Comparison of ENCODE assay signal across 12 mouse cellular contexts in genomic region chr7:126086321-126086741, GRCm38 (mm10). TPM values are rescaled to one million over a fixed set of nuclear protein-coding genes. Genes with fewer than 3 reads are reported as not detected.
DNase-seq lines count a peak whose midpoint lies in the region; ATAC-seq and TF ChIP-seq lines count a peak whose summit lies in the region.
"Had no signal": no experiment of that assay in that cellular context is flagged by ENCODE, and none has a peak within 500 bp of the region (broad histone marks: within the 10 kb centered on the region; RNA-seq: fewer than 3 reads in every experiment).

No protein-coding gene starts in this region.

- TF ChIP-seq CTCF in heart, adult 2 months (IDR thresholded peaks at IDR 0.05) = no peak
- no peak for TF ChIP-seq CTCF in stomach, postnatal 0 days (IDR thresholded peaks at IDR 0.05; ENCODE audit: low read depth)

- 0 out of 2 replicates have a peak overlapping the region, but pooled peaks have one; percentile 9 for H3K4me3 ChIP-seq in heart, embryonic 16.5 days (ENCODE audit: low read length)
- no peak overlapping the region for H3K4me3 ChIP-seq in heart, adult 2 months
- H3K4me3 ChIP-seq in midbrain, embryonic 13.5 days (replicated peaks) = no peak overlapping the region
- no peak overlapping the region for H3K4me3 ChIP-seq in midbrain, embryonic 16.5 days (ENCODE audit: low read depth, low read length)
- H3K4me3 ChIP-seq in intestine, embryonic 16.5 days (ENCODE audit: low read length) = no peak overlapping the region
- no peak overlapping the region for H3K4me3 ChIP-seq in stomach, postnatal 0 days (ENCODE audit: low read depth, low read length)
- H3K4me3 ChIP-seq: neural tube, embryonic 12.5 days had no signal

- H3K4me1 ChIP-seq in heart, embryonic 16.5 days (ENCODE audit: control insufficient read depth, insufficient read depth, low read length) = peaks cover 41% of the 10 kb centered on the region
- 0 out of 2 replicates have a peak, but pooled peaks cover 1% of the 10 kb centered on the region for H3K4me1 ChIP-seq in heart, adult 2 months (ENCODE audit: control insufficient read depth, insufficient read depth, low read length)
- H3K4me1 ChIP-seq in midbrain, embryonic 13.5 days (replicated peaks) = peaks cover 50% of the 10 kb centered on the region
- H3K4me1 ChIP-seq in midbrain, embryonic 16.5 days (ENCODE audit: control insufficient read depth, insufficient read depth, low read length) = peaks cover 23% of the 10 kb centered on the region
- peaks cover 22% of the 10 kb centered on the region for H3K4me1 ChIP-seq in intestine, embryonic 16.5 days (ENCODE audit: control insufficient read depth, insufficient read depth, low read length)
- no peaks in the 10 kb centered on the region for H3K4me1 ChIP-seq in stomach, postnatal 0 days (replicated peaks; ENCODE audit: control insufficient read depth, insufficient read depth)

- peak overlapping the region; percentile 33; the same call in 1 of the 2 replicates for H3K4me2 ChIP-seq in heart, embryonic 16.5 days (ENCODE audit: low read depth, low read length)
- H3K4me2 ChIP-seq in midbrain, embryonic 13.5 days (replicated peaks) = 0 out of 2 replicates have a peak overlapping the region, but pooled peaks have one; percentile 3
- H3K4me2 ChIP-seq in midbrain, embryonic 16.5 days (ENCODE audit: low read length) = no peak overlapping the region
- no peak overlapping the region for H3K4me2 ChIP-seq in intestine, embryonic 16.5 days (ENCODE audit: low read depth, low read length)
- no peak overlapping the region; the same call in 1 of the 2 replicates for H3K4me2 ChIP-seq in stomach, postnatal 0 days (replicated peaks; ENCODE audit: low read depth)
- H3K4me2 ChIP-seq: neural tube, embryonic 12.5 days had no signal

- TF ChIP-seq EP300 in heart, adult 2 months (IDR thresholded peaks at IDR 0.05; ENCODE audit: insufficient read depth, low read depth, low read length) = no peak
- TF ChIP-seq EP300 in stomach, postnatal 0 days (optimal IDR thresholded peaks at IDR 0.05) = no peak

- H3K9ac ChIP-seq in heart, embryonic 16.5 days (ENCODE audit: low read length) = no peak overlapping the region
- no peak overlapping the region for H3K9ac ChIP-seq in heart, adult 2 months (ENCODE audit: low read depth, low read length)
- 0 out of 2 replicates have a peak overlapping the region, but pooled peaks have one; percentile 6 for H3K9ac ChIP-seq in midbrain, embryonic 13.5 days (replicated peaks)
- H3K9ac ChIP-seq in midbrain, embryonic 16.5 days (ENCODE audit: low read depth, low read length) = no peak overlapping the region
- H3K9ac ChIP-seq in intestine, embryonic 16.5 days (ENCODE audit: low read depth, low read length) = no peak overlapping the region
- no peak overlapping the region for H3K9ac ChIP-seq in stomach, postnatal 0 days (ENCODE audit: low read length)
- H3K9ac ChIP-seq: neural tube, embryonic 12.5 days had no signal

- H3K79me2 ChIP-seq in heart, adult 2 months (replicated peaks; ENCODE audit: control insufficient read depth, insufficient read depth, low read length) = no peaks in the 10 kb centered on the region

- intact Hi-C loops in heart, adult 2 months (cut with DNase I) = loop anchor here (5.0 to 10.0 kb wide), 2 partner anchors 152 to 409 kb away; no protein-coding TSS in a partner anchor

- 27% methylated on average over 6 of the region's 6 CpGs for WGBS in heart, embryonic 16.5 days
- 31% methylated on average over 6 of the region's 6 CpGs for WGBS in heart, adult 2 months
- WGBS in midbrain, embryonic 13.5 days = 12% methylated on average over 6 of the region's 6 CpGs
- WGBS in midbrain, embryonic 16.5 days = 12% methylated on average over 6 of the region's 6 CpGs
- 22% methylated on average over 6 of the region's 6 CpGs for WGBS in intestine, embryonic 16.5 days
- WGBS in stomach, postnatal 0 days = 13% methylated on average over 6 of the region's 6 CpGs

- H3K27ac ChIP-seq in heart, embryonic 16.5 days (ENCODE audit: low read length) = peak overlapping the region; percentile 49
- H3K27ac ChIP-seq in heart, adult 2 months = no peak overlapping the region
- no peak overlapping the region; the same call in 1 of the 2 replicates for H3K27ac ChIP-seq in midbrain, embryonic 13.5 days
- no peak overlapping the region for H3K27ac ChIP-seq in midbrain, embryonic 16.5 days (ENCODE audit: low read length)
- H3K27ac ChIP-seq in intestine, embryonic 16.5 days (ENCODE audit: low read length) = no peak overlapping the region
- no peak overlapping the region for H3K27ac ChIP-seq in stomach, postnatal 0 days (replicated peaks)
- H3K27ac ChIP-seq: neural tube, embryonic 12.5 days had no signal

- no peaks in the 10 kb centered on the region for H3K9me3 ChIP-seq in heart, embryonic 16.5 days (replicated peaks; ENCODE audit: control insufficient read depth, low read length)
- H3K9me3 ChIP-seq in midbrain, embryonic 13.5 days = no peaks in the 10 kb centered on the region; the same call in 1 of the 2 replicates
- H3K9me3 ChIP-seq in midbrain, embryonic 16.5 days (replicated peaks; ENCODE audit: control insufficient read depth, low read length, poor library complexity, severe bottlenecking) = no peaks in the 10 kb centered on the region
- H3K9me3 ChIP-seq in intestine, embryonic 16.5 days (ENCODE audit: control insufficient read depth, low read length) = 0 out of 2 replicates have a peak, but pooled peaks cover 4% of the 10 kb centered on the region
- H3K9me3 ChIP-seq in stomach, postnatal 0 days (ENCODE audit: control insufficient read depth, low read length) = no peaks in the 10 kb centered on the region
- H3K9me3 ChIP-seq: neural tube, embryonic 12.5 days had no signal

- H3K36me3 ChIP-seq in heart, embryonic 16.5 days (ENCODE audit: control insufficient read depth, insufficient read depth) = no peaks in the 10 kb centered on the region
- no peaks in the 10 kb centered on the region for H3K36me3 ChIP-seq in heart, adult 2 months (ENCODE audit: control insufficient read depth, insufficient read depth, low read length)
- H3K36me3 ChIP-seq in midbrain, embryonic 13.5 days = no peaks in the 10 kb centered on the region
- no peaks in the 10 kb centered on the region for H3K36me3 ChIP-seq in midbrain, embryonic 16.5 days (ENCODE audit: control insufficient read depth, insufficient read depth, low read length)
- no peaks in the 10 kb centered on the region for H3K36me3 ChIP-seq in intestine, embryonic 16.5 days (ENCODE audit: control insufficient read depth, insufficient read depth, low read length)
- H3K36me3 ChIP-seq in stomach, postnatal 0 days (ENCODE audit: control insufficient read depth, insufficient read depth, low read length) = no peaks in the 10 kb centered on the region
- H3K36me3 ChIP-seq: neural tube, embryonic 12.5 days had no signal

- peaks cover 28% of the 10 kb centered on the region for H3K27me3 ChIP-seq in heart, embryonic 16.5 days (ENCODE audit: control insufficient read depth, insufficient read depth, low read length)
- peaks cover 3% of the 10 kb centered on the region; the same call in 1 of the 2 replicates for H3K27me3 ChIP-seq in heart, adult 2 months (ENCODE audit: control insufficient read depth, insufficient read depth, low read length)
- H3K27me3 ChIP-seq in midbrain, embryonic 13.5 days = peaks cover 39% of the 10 kb centered on the region
- H3K27me3 ChIP-seq in midbrain, embryonic 16.5 days (ENCODE audit: control insufficient read depth, insufficient read depth, low read depth, low read length) = peaks cover 3% of the 10 kb centered on the region
- H3K27me3 ChIP-seq in intestine, embryonic 16.5 days (replicated peaks; ENCODE audit: control insufficient read depth, insufficient read depth, low read length) = peaks cover 22% of the 10 kb centered on the region
- H3K27me3 ChIP-seq in stomach, postnatal 0 days (ENCODE audit: control insufficient read depth, insufficient read depth, low read length) = peaks cover 3% of the 10 kb centered on the region; the same call in 1 of the 2 replicates

- ATAC-seq in heart, embryonic 16.5 days (replicated peaks; ENCODE audit: extremely low read depth, insufficient read depth, low FRiP score) = no peak
- ATAC-seq in midbrain, embryonic 13.5 days = peak; percentile 24; the same call in 1 of the 2 replicates
- ATAC-seq in midbrain, embryonic 16.5 days = no peak
- ATAC-seq in intestine, embryonic 16.5 days = peak; percentile 59
- peak; percentile 13; the same call in 1 of the 2 replicates for ATAC-seq in stomach, postnatal 0 days (ENCODE audit: low FRiP score, low TSS enrichment)
- no peak for ATAC-seq in megakaryocyte-erythroid progenitor cell, adult 5-6 weeks (replicated peaks; ENCODE audit: low FRiP score, low TSS enrichment, poor library complexity, severe bottlenecking)

- no peak for DNase-seq in heart, adult 2 months
- no peak for DNase-seq in stomach, postnatal 0 days (ENCODE audit: low spot score)
- DNase-seq in adrenal gland, adult 8-10 months = no peak
- DNase-seq: cerebellum, adult 2 months; kidney, adult 18-20 months; left cerebral cortex, postnatal 4 days had no signal

- no peak for TF ChIP-seq POLR2A in heart, adult 2 months (IDR thresholded peaks at IDR 0.05; ENCODE audit: insufficient read depth, low read depth, low read length)

RNA-seq across cellular contexts. Expression of gene Gsg1l, which starts 4.1 kb away (rescaled TPM):
- polyA plus RNA-seq in heart, embryonic 16.5 days (2015; fragmentation: Nextera tagmentation; extraction: Ambion mirVana) = 7.5 and 7.9 TPM in 2 replicates
- total RNA-seq in heart, adult 2 months (2021) = 10 to 100 TPM; 10.5 to 12.6 TPM
- 11.3 and 20.2 TPM in 2 replicates for polyA plus RNA-seq in heart, adult 2 months (2012; rRNA removed)
- polyA plus RNA-seq in midbrain, embryonic 13.5 days (2015; fragmentation: Nextera tagmentation; extraction: Ambion mirVana) = 5.0 and 6.8 TPM in 2 replicates
- polyA plus RNA-seq in midbrain, embryonic 16.5 days (2015; fragmentation: Nextera tagmentation; extraction: Ambion mirVana) = 9.8 and 12.5 TPM in 2 replicates
- polyA plus RNA-seq in intestine, embryonic 16.5 days (2015; fragmentation: Nextera tagmentation; extraction: Ambion mirVana) = 0.48 and 0.69 TPM in 2 replicates
- polyA plus RNA-seq in stomach, postnatal 0 days (2015; fragmentation: Nextera tagmentation; extraction: Ambion mirVana) = 0.67 and 0.77 TPM in 2 replicates
- not detected in 2 replicates for total RNA-seq in megakaryocyte-erythroid progenitor cell, adult 5-6 weeks (2014; fragmentation: Nextera tagmentation)
- total RNA-seq in megakaryocyte-erythroid progenitor cell, adult 5-6 weeks (2017) = not detected in 2 replicates
- total RNA-seq in adrenal gland, adult 8-10 months (2022) = 100 to 1,000 TPM in 2 of 4 experiments, 10 to 100 TPM in 2; 88.3 to 136 (median 104) TPM

Comparison
In these comparisons a context has a peak if more than half of its experiments do, and no peak if none do; other contexts are left out.
1. ATAC-seq: peak in midbrain, embryonic 13.5 days (single experiment), intestine, embryonic 16.5 days (single experiment) and stomach, postnatal 0 days (single experiment); none in heart, embryonic 16.5 days (single experiment), midbrain, embryonic 16.5 days (single experiment) and megakaryocyte-erythroid progenitor cell, adult 5-6 weeks (single experiment).
2. H3K4me2 ChIP-seq: peak in heart, embryonic 16.5 days (single experiment) and midbrain, embryonic 13.5 days (single experiment); none in midbrain, embryonic 16.5 days (single experiment), intestine, embryonic 16.5 days (single experiment) and stomach, postnatal 0 days (single experiment).